In the genomic region with DNA sequence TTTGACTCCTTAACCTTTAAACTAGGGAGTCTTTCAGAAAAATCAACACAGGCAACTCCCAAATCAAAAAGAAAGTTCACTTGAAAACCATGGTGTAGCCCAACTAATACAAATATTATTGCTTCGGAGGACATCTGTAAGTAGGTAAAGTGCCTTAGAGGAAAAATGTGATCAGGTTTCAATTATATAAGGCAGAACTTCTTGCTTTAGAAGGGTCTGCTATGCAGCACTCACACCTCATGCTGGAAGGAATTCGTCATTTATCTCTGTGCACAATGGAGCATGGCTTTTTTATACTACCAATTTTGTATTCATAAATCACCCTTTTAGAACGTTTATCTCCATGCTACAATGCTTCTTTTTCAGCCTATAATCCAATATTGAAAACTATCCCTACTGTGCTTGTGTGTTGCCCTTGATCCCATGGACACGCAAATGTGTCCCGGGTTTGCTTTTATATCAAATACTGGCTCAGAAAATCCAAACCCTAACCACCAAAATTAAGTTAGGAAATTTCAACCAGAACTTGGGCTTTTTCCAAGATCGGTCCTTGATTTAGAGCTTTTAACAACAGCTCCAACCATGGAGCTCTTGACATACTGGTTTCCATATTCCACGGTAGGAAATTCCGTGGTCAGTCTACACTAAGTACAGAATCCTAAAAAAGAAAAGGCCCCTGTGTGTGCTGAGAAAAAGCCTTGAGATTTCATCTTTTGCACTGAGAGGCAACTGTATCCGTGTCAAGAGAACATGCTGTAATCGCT, we compare ENCODE assay signal across 12 mouse cellular contexts.
"Had no signal": no experiment of that assay in that cellular context is flagged by ENCODE, and none has a peak within 500 bp of the region (broad histone marks: within the 10 kb centered on the region; RNA-seq: fewer than 3 reads in every experiment).

No protein-coding gene starts in this region.

- DNase-seq: kidney, adult 8-10 months; kidney, postnatal 25 days; lung, adult 2 months; lung, postnatal 36 days; thymus, postnatal 25 days had no signal

- H3K9ac ChIP-seq: liver, embryonic 15.5 days; midbrain, embryonic 15.5 days; neural tube, embryonic 12.5 days had no signal

- H3K27me3 ChIP-seq: liver, embryonic 15.5 days; midbrain, embryonic 15.5 days; neural tube, embryonic 12.5 days had no signal

- H3K4me2 ChIP-seq: liver, embryonic 11.5 days; liver, embryonic 15.5 days; midbrain, embryonic 15.5 days; neural tube, embryonic 12.5 days had no signal

- H3K27ac ChIP-seq: left cerebral cortex, adult 2 months; liver, embryonic 15.5 days; midbrain, embryonic 10.5 days; midbrain, embryonic 15.5 days; neural tube, embryonic 12.5 days had no signal

- H3K4me1 ChIP-seq: liver, embryonic 15.5 days; midbrain, embryonic 10.5 days; midbrain, embryonic 15.5 days; neural tube, embryonic 12.5 days had no signal

- H3K4me3 ChIP-seq: left cerebral cortex, adult 2 months; liver, embryonic 15.5 days; midbrain, embryonic 10.5 days; midbrain, embryonic 15.5 days; neural tube, embryonic 12.5 days had no signal

- H3K9me3 ChIP-seq: liver, embryonic 15.5 days; midbrain, embryonic 10.5 days; midbrain, embryonic 15.5 days; neural tube, embryonic 12.5 days had no signal

- H3K36me3 ChIP-seq: liver, embryonic 15.5 days; midbrain, embryonic 10.5 days; midbrain, embryonic 15.5 days; neural tube, embryonic 12.5 days had no signal

- ATAC-seq: lung, postnatal 0 days; midbrain, embryonic 15.5 days had no signal
